Mouse (Mus musculus): ENCODE data around the gene Ift88. TPM values are rescaled to one million over a fixed set of nuclear protein-coding genes. Genes with fewer than 3 reads are reported as not detected.

The Ift88 gene
- polyA plus RNA-seq, 1 experiment from 2014 or later = 17.9 TPM

Other genes with a start within 250 kb of the Ift88 start
- gene Cryl1, start 25.5 kb upstream of the Ift88 start, polyA plus RNA-seq (2014; fragmentation: Nextera tagmentation; extraction: Ambion mirVana) = 10.3 and 13.5 TPM in 2 replicates
- 4.6 and 4.8 TPM in 2 replicates for gene Il17d, start 100.7 kb downstream of the Ift88 start, polyA plus RNA-seq (2014; fragmentation: Nextera tagmentation; extraction: Ambion mirVana)
- 103 and 109 TPM in 2 replicates for gene Eef1akmt1, start 147.6 kb downstream of the Ift88 start, polyA plus RNA-seq (2014; fragmentation: Nextera tagmentation; extraction: Ambion mirVana)
- gene Xpo4, start 241.4 kb downstream of the Ift88 start, polyA plus RNA-seq (2014; fragmentation: Nextera tagmentation; extraction: Ambion mirVana) = 15.5 and 15.9 TPM in 2 replicates

All from hindbrain, embryonic 14.5 days (tissue).